Mouse (Mus musculus) kidney, embryonic 14.5 days (tissue): ENCODE measurements around the gene Ovol1. TPM values are rescaled to one million over a fixed set of nuclear protein-coding genes. Genes with fewer than 3 reads are reported as not detected.

ENCODE experiments used
- ATAC-seq: fragments of 200-750 bp; cut with Nextera tagmentation; 2 replicates; pipeline ENCODE4 v1.8.0; 2017; ENCODE audit warnings: moderate number of reproducible peaks, mild to moderate bottlenecking, moderate TSS enrichment, moderate library complexity; ENCODE audit not compliant: low FRiP score, low TSS enrichment
- H3K27ac ChIP-seq: fragments of 300-500 bp; sonication (generic); 2 replicates; pipeline ENCODE4 v1.5.1; 2014; ENCODE audit warnings: low read depth, mild to moderate bottlenecking, low read length, moderate library complexity, mixed read lengths
- H3K27me3 ChIP-seq: fragments of 300-500 bp; sonication (generic); 2 replicates; pipeline ENCODE4 v1.6.1; 2014; ENCODE audit warnings: mild to moderate bottlenecking, low read length; ENCODE audit not compliant: control insufficient read depth, insufficient read depth
- H3K36me3 ChIP-seq: fragments of 300-500 bp; sonication (generic); 2 replicates; pipeline ENCODE4 v1.6.1; 2014; ENCODE audit warnings: low read length, mixed read lengths; ENCODE audit not compliant: control insufficient read depth, insufficient read depth
- H3K4me1 ChIP-seq: fragments of 300-500 bp; sonication (generic); 2 replicates; pipeline ENCODE4 v1.6.1; 2014; ENCODE audit warnings: low read length, mixed read lengths; ENCODE audit not compliant: control insufficient read depth, insufficient read depth
- H3K4me2 ChIP-seq: fragments of 300-500 bp; sonication (generic); replicated peaks from 2 replicates; pipeline ENCODE4 v1.6.1; 2014; ENCODE audit warnings: low read depth, mild to moderate bottlenecking, low read length
- H3K4me3 ChIP-seq: fragments of 300-500 bp; sonication (generic); 2 replicates; pipeline ENCODE4 v1.5.1; 2014; ENCODE audit warnings: mild to moderate bottlenecking, low read length
- H3K9ac ChIP-seq: fragments of 300-500 bp; sonication (generic); 2 replicates; pipeline ENCODE4 v1.6.1; 2014; ENCODE audit warnings: low read depth, mild to moderate bottlenecking, low read length, moderate library complexity
- H3K9me3 ChIP-seq: fragments of 300-500 bp; sonication (generic); 2 replicates; pipeline ENCODE4 v1.6.1; 2016; ENCODE audit warnings: low read length; ENCODE audit not compliant: control insufficient read depth
- WGBS: fragments of 180-500 bp; shearing (Covaris S2); extraction: QIAGEN DNeasy Blood & Tissue Kit; methylation state at CpG from one replicate; pipeline ENCODE4 v1.1.7; 2014; 5-methylcytosine and 5-hydroxymethylcytosine counted together
- polyA plus RNA-seq: library from polyadenylated mRNA; unstranded; fragments of >200 nt; fragmentation: Nextera tagmentation; extraction: Ambion mirVana; gene quantifications from 2 replicates; pipeline ENCODE4 v1.2.1, GENCODE M21; 2014

The Ovol1 gene
- polyA plus RNA-seq, 1 experiment from 2014 or later = 11.8 TPM

DNA sequence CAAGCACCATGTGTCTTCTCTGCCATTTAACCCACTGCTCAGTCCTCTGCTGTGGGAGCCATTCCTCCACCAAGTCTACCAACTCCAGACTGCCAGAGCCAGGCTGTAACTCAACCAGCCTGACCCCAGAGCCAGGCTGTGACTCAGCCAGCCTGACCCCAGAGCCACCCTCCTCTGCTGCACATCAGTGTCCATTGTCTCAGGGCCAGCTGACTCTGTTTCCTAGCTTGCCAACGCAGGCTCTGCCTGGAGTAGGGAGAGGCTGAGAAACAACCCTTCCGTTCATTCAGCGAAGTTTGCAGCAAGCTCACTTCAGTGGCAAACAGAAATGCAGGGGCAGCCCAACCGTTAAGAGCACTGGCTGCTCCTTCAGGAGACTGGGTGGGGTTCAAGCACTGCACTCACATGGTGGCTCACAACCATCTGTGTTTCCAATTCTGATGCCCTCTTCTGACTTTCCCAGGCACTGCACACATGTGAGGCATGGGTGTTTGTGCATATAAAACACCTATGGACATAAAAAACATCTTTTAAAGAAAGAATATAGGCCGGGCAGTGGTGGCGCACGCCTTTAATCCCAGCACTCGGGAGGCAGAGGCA lies 43.4 kb downstream of the Ovol1 start:
- ATAC-seq = no peak
- Histone ChIP-seq H3K36me3 (no peaks in the 10 kb centered on the region), H3K4me2 (no peak overlapping the region), H3K9ac (no peak overlapping the region), H3K4me3 (no peak overlapping the region), H3K27ac (no peak overlapping the region), H3K27me3 (no peaks in the 10 kb centered on the region), H3K9me3 (no peaks in the 10 kb centered on the region), H3K4me1 (no peaks in the 10 kb centered on the region)
- WGBS = 79% methylated on average over 8 of the region's 8 CpGs

DNA sequence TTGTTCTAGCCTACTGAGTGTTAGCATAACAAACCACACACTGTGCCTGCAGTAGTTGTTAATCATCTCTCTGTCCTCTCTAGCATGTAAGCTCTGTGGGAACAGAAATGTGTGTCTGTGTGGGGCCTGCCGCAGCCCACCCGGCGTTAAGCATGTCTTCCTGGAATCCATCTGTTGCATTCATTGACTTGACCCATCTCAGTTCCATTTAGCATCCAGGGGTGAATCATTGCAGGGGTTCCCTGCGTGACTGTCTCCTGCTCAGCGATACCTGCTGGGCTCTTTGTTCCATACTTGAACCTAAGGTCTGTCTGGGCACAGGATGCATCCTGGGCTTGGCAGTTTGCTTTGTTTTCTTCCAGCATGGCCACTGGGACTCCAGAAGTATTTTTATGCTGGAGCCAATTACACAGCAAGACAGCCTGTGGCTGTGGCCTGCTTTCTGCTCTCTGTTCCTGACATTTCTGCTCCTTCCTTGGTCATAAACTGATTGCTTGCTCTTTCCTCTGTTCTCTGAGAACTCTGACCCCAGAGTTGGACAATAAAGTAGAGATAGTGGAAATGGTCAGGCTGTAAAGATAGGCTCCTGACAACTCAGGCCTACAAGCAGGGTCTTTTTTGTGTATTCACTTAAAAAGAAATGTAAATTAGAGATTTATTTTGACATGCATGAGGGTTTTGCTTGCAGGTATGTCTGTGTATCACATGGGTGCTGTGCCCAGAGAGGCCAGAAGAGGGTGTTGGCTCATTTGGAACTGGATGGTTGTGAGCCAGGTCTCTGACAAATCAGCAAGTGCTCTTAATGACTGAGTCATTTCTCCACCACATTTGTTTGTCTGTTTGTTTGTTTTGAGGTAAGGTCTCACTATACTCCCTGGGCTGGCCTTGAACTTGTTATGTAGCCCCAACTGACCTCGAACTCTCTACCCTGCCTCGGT lies 44.3 kb downstream of the Ovol1 start:
- Histone ChIP-seq H3K36me3 (no peaks in the 10 kb centered on the region), H3K4me3 (no peak overlapping the region), H3K4me1 (peaks cover 3% of the 10 kb centered on the region; the same call in 1 of the 2 replicates), H3K9me3 (no peaks in the 10 kb centered on the region), H3K9ac (no peak overlapping the region), H3K27me3 (no peaks in the 10 kb centered on the region), H3K27ac (no peak overlapping the region), H3K4me2 (no peak overlapping the region)
- WGBS = 85% methylated on average over 7 of the region's 7 CpGs
- no peak for ATAC-seq

DNA sequence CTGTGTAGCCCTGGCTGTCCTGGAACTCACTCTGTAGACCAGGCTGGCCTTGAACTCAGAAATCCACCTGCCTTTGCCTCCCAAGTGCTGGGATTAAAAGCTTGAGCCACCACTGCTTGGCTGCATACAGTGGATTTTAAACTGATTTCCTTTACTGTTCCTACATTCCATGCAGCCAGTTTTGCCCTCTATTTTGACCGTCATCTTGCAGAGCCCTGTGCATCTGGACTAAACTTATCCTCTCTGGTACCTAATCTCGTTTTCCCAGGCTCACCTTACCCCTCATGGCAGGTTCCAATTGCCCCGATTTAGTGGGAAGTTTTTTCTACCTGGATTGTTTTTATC lies 47.5 kb downstream of the Ovol1 start:
- no peak overlapping the region for H3K9ac ChIP-seq
- H3K27me3 ChIP-seq = no peaks in the 10 kb centered on the region
- peaks cover 8% of the 10 kb centered on the region; the same call in 1 of the 2 replicates for H3K9me3 ChIP-seq
- H3K4me2 ChIP-seq = no peak overlapping the region
- WGBS = 81% methylated on average over 3 of the region's 3 CpGs
- no peak overlapping the region for H3K27ac ChIP-seq
- no peaks in the 10 kb centered on the region for H3K36me3 ChIP-seq
- peaks cover 6% of the 10 kb centered on the region; the same call in 1 of the 2 replicates for H3K4me1 ChIP-seq
- ATAC-seq = no peak
- no peak overlapping the region for H3K4me3 ChIP-seq

DNA sequence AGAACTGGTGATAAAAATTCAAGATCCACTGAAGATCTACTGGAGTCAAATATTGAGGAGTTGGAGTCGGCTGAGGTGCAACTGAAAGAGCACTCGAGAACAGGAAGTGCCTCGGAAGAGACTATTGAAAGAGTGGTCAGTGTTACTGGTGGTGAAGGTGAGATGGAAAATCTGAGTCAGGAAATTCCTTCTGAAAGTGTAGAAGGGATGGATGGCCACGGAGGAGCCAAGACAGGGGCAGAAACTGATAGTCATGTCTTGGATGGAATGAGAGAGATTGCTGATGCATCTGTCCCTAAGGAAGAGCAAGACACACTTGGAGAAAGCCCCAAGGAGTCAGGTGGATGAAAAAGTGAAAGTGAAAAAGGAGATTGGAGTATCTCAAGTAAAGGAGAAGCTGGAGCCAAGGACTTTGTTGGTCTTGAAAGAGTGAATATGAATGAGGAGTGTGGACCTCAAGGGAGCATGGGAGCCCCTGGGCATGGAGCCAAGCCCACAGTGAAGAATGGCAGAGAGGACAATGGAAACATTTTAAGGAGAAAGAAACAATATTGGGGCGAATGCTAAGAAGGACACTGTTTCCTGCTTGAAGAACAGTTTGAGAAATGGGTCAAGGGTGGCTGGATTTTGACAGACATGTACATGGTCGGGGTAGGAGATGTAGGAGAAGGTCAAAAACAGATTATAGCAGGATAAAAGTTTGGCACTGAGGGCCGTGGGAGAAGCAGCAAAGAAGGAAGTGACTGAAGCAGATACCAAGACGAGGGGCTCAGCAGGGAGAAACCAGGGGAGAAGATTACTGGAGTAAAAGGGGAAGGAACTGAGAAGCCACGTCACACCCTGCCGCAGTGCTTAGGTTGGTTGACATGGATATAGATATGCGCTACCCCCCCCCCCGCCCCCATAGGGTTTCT lies 48.1 kb downstream of the Ovol1 start:
- Histone ChIP-seq H3K4me3 (no peak overlapping the region), H3K4me1 (peaks cover 6% of the 10 kb centered on the region; the same call in 1 of the 2 replicates), H3K27me3 (no peaks in the 10 kb centered on the region), H3K27ac (no peak overlapping the region), H3K36me3 (no peaks in the 10 kb centered on the region), H3K9me3 (peaks cover 9% of the 10 kb centered on the region; the same call in 1 of the 2 replicates), H3K9ac (no peak overlapping the region), H3K4me2 (no peak overlapping the region)
- no peak for ATAC-seq
- WGBS = 78% methylated on average over 12 of the region's 12 CpGs

DNA sequence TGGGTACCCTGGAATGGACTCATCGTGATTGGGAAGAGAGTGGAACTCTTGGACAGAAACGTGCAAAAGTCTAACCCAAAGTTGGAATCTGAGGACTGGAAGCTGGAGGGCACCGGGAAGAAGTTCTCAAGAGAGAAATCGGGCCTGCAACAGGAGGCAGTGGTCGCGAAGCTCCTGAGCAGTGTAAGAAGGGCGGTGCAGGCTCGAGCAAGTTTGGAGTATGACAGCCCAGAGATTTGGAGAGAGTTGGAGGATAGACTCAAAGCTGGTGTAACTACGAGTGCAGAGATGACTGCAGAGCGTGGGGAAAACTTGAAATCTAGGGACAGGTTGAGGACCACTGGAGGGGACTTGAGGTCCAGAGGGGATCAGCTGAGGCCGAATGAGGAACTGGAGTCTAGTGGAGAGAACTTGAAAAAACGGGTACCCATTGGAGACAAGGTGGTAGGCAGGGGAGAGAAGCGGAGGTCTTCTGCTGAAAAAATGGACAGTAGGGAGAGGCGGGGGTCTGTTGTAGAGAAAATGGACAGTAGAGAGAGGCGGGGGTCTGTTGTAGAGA lies 49.3 kb downstream of the Ovol1 start:
- peaks cover 6% of the 10 kb centered on the region; the same call in 1 of the 2 replicates for H3K4me1 ChIP-seq
- H3K4me2 ChIP-seq = peak overlapping the region; percentile 82
- no peak for ATAC-seq
- peak overlapping the region; percentile 48 for H3K4me3 ChIP-seq
- H3K9ac ChIP-seq = peak overlapping the region; percentile 60
- H3K9me3 ChIP-seq = peaks cover 9% of the 10 kb centered on the region; the same call in 1 of the 2 replicates
- WGBS = 49% methylated on average over 15 of the region's 15 CpGs
- no peaks in the 10 kb centered on the region for H3K27me3 ChIP-seq
- H3K27ac ChIP-seq = no peak overlapping the region
- no peaks in the 10 kb centered on the region for H3K36me3 ChIP-seq

DNA sequence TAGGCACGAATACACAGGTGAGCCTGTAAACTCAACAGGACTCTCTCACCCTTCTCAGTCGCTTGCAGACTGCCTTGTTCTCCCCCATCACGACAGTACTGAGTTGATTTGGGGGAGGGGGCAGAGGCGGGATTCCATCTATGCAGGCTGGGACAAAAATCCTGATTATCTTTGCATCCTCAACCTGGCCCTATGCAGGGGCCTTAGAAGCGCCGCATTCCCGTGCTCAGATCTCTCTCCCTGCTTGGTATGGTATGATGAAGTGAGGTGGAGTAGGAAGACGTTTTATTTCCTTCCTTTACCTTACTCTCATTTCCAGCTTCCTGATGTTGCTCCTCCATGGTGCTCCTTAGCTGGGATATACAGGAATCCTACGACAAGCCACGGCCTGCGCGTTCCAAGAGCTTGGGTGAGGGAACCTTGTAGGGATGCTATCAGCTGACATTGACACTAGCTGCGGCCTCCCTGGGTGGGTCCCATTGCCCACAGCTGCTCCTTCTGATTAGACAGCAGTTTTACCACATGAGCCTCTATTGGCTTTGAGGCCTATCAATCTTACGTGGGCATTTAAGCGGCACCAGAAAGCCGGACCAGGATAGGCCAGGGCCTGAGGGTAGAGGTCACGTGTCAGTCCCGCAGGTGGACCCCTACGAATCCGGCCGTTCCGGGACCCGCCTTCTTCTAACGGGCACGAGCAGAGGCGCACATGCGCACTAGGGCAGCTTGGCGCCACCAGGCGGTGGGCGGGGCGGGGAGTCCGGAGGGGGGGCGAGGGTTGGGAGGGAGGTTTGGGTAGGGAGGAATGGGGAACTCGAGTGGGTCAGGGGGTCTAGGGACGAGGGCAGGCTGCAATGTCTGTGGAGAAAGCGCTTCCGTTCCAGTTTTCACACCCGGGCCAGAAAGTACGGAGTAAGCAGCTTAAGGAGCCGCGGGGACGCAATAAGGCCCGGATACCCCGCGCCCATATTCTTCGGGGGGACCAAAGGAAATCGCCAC lies 50.1 kb downstream of the Ovol1 start, which contains the start of gene Snx32:
TSS of gene Snx32 (minus strand) at position 508 of the 996 bp plus-strand sequence.
- 0 out of 2 replicates have a peak within 1 kb of the TSS, but pooled peaks have one; percentile 1 for H3K27ac ChIP-seq
- H3K9ac ChIP-seq = peak within 1 kb of the TSS; percentile 60
- peak within 1 kb of the TSS; percentile 82 for H3K4me2 ChIP-seq
- no peaks in the 10 kb centered on the region for H3K36me3 ChIP-seq
- H3K27me3 ChIP-seq = no peaks in the 10 kb centered on the region
- H3K9me3 ChIP-seq = peaks cover 9% of the 10 kb centered on the region; the same call in 1 of the 2 replicates
- peaks cover 6% of the 10 kb centered on the region; the same call in 1 of the 2 replicates for H3K4me1 ChIP-seq
- H3K4me3 ChIP-seq = peak within 1 kb of the TSS; percentile 48
- peak; percentile 99 for ATAC-seq
- WGBS = 4% methylated on average over 47 of the region's 47 CpGs

DNA sequence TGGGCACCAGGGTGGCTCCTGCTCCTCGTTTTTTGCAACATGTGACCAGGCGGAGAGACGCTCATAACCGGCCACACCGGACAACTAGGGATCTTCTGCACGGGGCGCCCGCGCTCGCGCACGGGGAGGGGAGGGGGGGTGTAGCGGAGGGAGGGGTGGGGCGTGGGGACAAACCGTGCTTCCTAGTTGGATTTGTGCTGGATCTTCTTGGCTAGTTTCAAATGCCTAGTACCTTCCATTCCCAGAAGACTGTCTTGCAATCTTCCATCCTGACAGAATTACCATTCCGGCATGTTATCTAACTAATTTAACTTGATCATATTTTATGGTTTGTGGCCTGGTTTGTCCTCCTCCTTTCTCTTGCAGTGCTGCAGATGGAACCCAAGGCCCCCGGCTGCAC lies 56.8 kb downstream of the Ovol1 start, which contains the start of gene 1700020D05Rik:
TSS of gene 1700020D05Rik (minus strand) at position 101 of the 400 bp plus-strand sequence.
- Histone ChIP-seq H3K27ac (no peak within 1 kb of the TSS), H3K4me1 (no peaks in the 10 kb centered on the region), H3K4me3 (no peak within 1 kb of the TSS; the same call in 1 of the 2 replicates), H3K27me3 (no peaks in the 10 kb centered on the region), H3K36me3 (no peaks in the 10 kb centered on the region), H3K9me3 (peaks cover 6% of the 10 kb centered on the region; the same call in 1 of the 2 replicates), H3K4me2 (peak within 1 kb of the TSS; percentile 22), H3K9ac (no peak within 1 kb of the TSS)
- no peak; the same call in 1 of the 2 replicates for ATAC-seq
- WGBS = 58% methylated on average over 17 of the region's 17 CpGs
